Mouse (Mus musculus) CD4-positive naive resting alpha-beta T cell, adult 76 days (primary cell): ENCODE data around the gene Gpr165. TPM values are rescaled to one million over a fixed set of nuclear protein-coding genes. Genes with fewer than 3 reads are reported as not detected.

Experiments
- total RNA-seq: library from RNA; stranded (reverse); gene quantifications from one replicate; pipeline ENCODE4 v1.2.4, GENCODE M21; 2023

Gpr165 gene
- total RNA-seq: not detected

GRCm38 (mm10) chrX:96712907-96713774 is at the start of gene Gpr165:
Gene Gpr165 (plus strand): TSS chrX:96713441.

